Mouse (Mus musculus): ENCODE results near the gene Cdc42bpa. TPM values are rescaled to one million over a fixed set of nuclear protein-coding genes. Genes with fewer than 3 reads are reported as not detected.

Gene Cdc42bpa
- polyA plus RNA-seq, 1 experiment from 2014 or later: 33.6 TPM

DNA sequence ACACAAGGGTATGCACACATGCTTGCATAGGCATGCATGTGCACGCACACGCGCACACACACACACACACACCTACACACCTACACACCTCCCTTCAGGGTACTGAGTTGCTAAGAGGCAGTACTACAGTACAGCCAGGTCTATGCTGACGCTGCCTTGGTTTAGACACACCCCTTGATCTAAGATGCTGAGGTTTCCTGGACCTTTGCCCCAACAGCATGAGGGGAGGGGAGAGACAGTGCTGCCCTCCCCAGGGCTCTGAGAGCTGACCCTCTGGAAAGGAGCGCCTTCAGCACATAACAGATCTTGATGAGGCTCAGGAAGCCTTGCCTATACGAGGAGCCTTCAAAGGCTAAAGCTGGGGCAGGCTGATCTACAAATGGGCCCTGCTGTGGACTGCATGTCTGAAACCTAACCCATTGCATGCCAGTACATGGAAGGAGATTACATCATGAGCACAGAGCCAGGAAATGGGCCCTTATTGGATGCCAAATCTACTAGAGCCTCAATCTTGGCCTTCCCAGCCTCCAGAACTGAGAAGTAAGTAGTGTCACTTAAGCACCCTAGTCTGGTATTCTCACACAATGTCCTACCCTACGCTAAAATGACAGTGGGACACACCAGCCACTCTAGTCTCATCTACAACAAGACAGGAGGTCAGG lies 221.2 kb downstream of the Cdc42bpa start:
- 94% methylated on average over 7 of the region's 7 CpGs for WGBS
- H3K4me2 ChIP-seq (ENCODE audit: low read depth, low read length): no peak overlapping the region
- H3K36me3 ChIP-seq (ENCODE audit: control insufficient read depth, insufficient read depth, low read length): no peaks in the 10 kb centered on the region
- no peak overlapping the region for H3K9ac ChIP-seq (replicated peaks; ENCODE audit: low read depth, low read length)
- H3K4me3 ChIP-seq (ENCODE audit: low read depth, low read length): no peak overlapping the region
- no peak for ATAC-seq (ENCODE audit: low read depth)
- H3K9me3 ChIP-seq (ENCODE audit: control insufficient read depth, low read length): no peaks in the 10 kb centered on the region
- H3K27me3 ChIP-seq (ENCODE audit: control insufficient read depth, insufficient read depth, low read length): no peaks in the 10 kb centered on the region
- no peaks in the 10 kb centered on the region for H3K4me1 ChIP-seq (ENCODE audit: control insufficient read depth, insufficient read depth, low read length)
- H3K27ac ChIP-seq (ENCODE audit: low read depth, low read length): no peak overlapping the region

DNA sequence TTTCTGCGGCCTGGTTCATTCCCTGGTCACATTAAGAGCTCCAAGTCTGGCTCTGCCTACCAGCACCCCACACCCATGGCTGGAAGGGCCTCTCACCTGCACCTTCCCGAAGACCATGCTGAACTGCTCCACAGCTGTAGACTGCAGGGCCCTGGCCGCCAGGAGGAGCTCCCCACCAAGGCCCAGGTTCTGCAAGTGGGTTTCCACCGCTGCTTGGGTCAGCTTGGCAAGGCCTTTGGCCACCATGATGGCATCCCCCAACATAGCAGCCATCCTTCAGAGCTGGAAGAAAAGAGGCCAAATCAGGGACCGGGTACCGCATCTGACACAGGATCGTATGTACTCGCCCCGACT lies 221.7 kb downstream of the Cdc42bpa start:
- Histone ChIP-seq H3K4me1 (ENCODE audit: control insufficient read depth, insufficient read depth, low read length) (no peaks in the 10 kb centered on the region), H3K9me3 (ENCODE audit: control insufficient read depth, low read length) (no peaks in the 10 kb centered on the region), H3K4me2 (ENCODE audit: low read depth, low read length) (no peak overlapping the region), H3K27ac (ENCODE audit: low read depth, low read length) (no peak overlapping the region), H3K9ac (replicated peaks; ENCODE audit: low read depth, low read length) (no peak overlapping the region), H3K27me3 (ENCODE audit: control insufficient read depth, insufficient read depth, low read length) (no peaks in the 10 kb centered on the region), H3K4me3 (ENCODE audit: low read depth, low read length) (no peak overlapping the region), H3K36me3 (ENCODE audit: control insufficient read depth, insufficient read depth, low read length) (no peaks in the 10 kb centered on the region)
- no peak for ATAC-seq (ENCODE audit: low read depth)
- WGBS: 89% methylated on average over 9 of the region's 9 CpGs

DNA sequence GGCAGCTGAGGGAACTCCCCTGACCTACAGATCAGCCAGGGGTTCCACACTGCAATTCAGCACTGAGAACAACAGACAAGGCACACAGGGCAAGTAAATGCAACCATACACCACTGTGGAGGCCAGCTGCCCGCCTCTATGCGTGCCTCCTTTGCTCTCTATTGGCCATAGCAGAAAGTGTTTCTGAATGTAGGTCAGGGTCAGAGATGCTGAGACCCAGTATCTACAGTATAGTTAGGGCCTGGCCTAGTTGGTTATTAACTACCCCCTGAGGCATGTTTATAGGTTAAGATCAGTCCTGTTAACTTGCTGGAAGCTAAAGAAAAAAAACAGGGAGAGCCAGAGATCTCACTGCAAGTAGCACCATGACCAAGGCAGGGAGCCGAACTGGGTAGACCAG lies 222.5 kb downstream of the Cdc42bpa start:
- 73% methylated on average over 3 of the region's 3 CpGs for WGBS
- H3K9ac ChIP-seq (replicated peaks; ENCODE audit: low read depth, low read length): no peak overlapping the region

DNA sequence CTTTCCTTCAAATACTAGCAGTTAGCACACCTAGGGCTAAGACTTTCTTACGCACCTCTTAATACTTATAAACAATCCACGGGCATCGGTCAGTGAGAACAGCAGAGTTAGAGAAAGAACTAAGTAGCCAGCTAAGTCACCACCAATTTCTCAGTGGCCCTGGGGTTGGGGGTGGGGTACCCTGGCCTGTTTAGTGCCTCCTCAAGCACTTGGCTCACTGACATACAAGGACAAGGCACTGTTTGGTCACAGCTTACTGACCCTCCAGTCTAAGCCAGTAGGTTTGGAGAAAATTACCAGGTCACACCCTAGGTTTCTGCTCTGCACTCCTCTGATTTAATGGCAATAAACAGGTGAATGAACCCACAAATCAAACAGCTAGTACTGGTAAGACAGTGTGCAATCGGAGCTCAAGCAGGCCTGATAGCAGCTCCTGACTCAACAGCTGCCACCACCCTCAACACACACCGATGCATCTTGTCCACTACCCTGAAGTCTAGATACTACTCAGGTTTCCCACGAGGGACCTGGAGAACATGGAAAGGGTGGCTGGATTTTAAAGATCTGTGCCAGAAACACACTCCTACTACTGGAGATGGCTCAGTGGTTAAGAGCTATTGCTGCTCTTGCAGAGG lies 223.4 kb downstream of the Cdc42bpa start:
- H3K4me3 ChIP-seq (ENCODE audit: low read depth, low read length): no peak overlapping the region
- WGBS: 89% methylated on average over 6 of the region's 6 CpGs
- no peak for ATAC-seq (ENCODE audit: low read depth)
- H3K27ac ChIP-seq (ENCODE audit: low read depth, low read length): no peak overlapping the region
- H3K36me3 ChIP-seq (ENCODE audit: control insufficient read depth, insufficient read depth, low read length): no peaks in the 10 kb centered on the region
- no peak overlapping the region for H3K4me2 ChIP-seq (ENCODE audit: low read depth, low read length)
- no peak overlapping the region for H3K9ac ChIP-seq (replicated peaks; ENCODE audit: low read depth, low read length)
- H3K27me3 ChIP-seq (ENCODE audit: control insufficient read depth, insufficient read depth, low read length): no peaks in the 10 kb centered on the region
- no peaks in the 10 kb centered on the region for H3K9me3 ChIP-seq (ENCODE audit: control insufficient read depth, low read length)
- no peaks in the 10 kb centered on the region for H3K4me1 ChIP-seq (ENCODE audit: control insufficient read depth, insufficient read depth, low read length)

More for the DNA sequence above, 222.5 kb downstream of the Cdc42bpa start:
- H3K36me3 ChIP-seq (ENCODE audit: control insufficient read depth, insufficient read depth, low read length): no peaks in the 10 kb centered on the region
- H3K27me3 ChIP-seq (ENCODE audit: control insufficient read depth, insufficient read depth, low read length): no peaks in the 10 kb centered on the region
- H3K4me3 ChIP-seq (ENCODE audit: low read depth, low read length): no peak overlapping the region
- no peak for ATAC-seq (ENCODE audit: low read depth)
- no peak overlapping the region for H3K27ac ChIP-seq (ENCODE audit: low read depth, low read length)
- H3K4me2 ChIP-seq (ENCODE audit: low read depth, low read length): no peak overlapping the region
- no peaks in the 10 kb centered on the region for H3K4me1 ChIP-seq (ENCODE audit: control insufficient read depth, insufficient read depth, low read length)
- H3K9me3 ChIP-seq (ENCODE audit: control insufficient read depth, low read length): no peaks in the 10 kb centered on the region

DNA sequence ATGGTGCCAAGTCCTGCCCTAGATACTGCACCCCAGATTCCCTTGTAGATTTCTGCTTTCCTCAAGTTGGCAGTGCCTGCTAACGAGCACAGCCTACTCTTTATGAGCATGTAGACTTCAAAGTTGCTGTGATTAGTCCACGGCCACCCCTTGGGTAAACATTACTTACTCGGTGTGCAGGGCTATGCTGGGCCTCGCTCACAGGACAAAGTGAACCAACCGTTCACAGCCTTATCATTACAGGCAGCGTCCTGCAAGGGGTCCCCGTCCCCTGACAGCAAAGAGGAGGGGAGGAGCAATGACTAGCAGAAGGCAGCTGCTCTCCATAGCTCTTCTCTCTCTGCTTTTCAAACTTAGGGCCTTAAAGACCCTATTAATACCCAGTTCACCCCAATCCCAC lies 224.5 kb downstream of the Cdc42bpa start:
- Histone ChIP-seq H3K9ac (replicated peaks; ENCODE audit: low read depth, low read length) (no peak overlapping the region), H3K4me2 (ENCODE audit: low read depth, low read length) (no peak overlapping the region), H3K9me3 (ENCODE audit: control insufficient read depth, low read length) (no peaks in the 10 kb centered on the region), H3K4me3 (ENCODE audit: low read depth, low read length) (no peak overlapping the region), H3K27me3 (ENCODE audit: control insufficient read depth, insufficient read depth, low read length) (no peaks in the 10 kb centered on the region), H3K36me3 (ENCODE audit: control insufficient read depth, insufficient read depth, low read length) (no peaks in the 10 kb centered on the region), H3K4me1 (ENCODE audit: control insufficient read depth, insufficient read depth, low read length) (no peaks in the 10 kb centered on the region), H3K27ac (ENCODE audit: low read depth, low read length) (no peak overlapping the region)
- WGBS: 59% methylated on average over 7 of the region's 7 CpGs
- ATAC-seq (ENCODE audit: low read depth): no peak

DNA sequence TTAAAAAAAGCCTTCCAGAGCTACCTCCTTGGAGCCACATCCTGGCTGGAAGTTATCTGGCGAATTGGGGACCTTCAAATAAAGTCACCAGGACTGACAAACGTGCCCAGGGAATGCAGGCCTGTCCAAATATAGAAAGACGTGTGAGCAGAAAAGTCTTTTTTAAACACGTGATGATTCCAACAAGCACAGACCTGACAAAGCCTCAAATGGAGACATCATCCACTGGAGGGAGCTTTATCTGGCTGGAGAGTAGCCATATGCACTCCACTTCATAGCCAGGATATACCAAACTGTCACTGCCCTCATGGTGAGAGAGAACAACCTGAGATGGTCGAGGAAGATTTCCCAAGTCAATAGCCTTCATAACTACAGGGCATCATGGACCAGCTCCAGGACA lies 225.6 kb downstream of the Cdc42bpa start:
- no peak for ATAC-seq (ENCODE audit: low read depth)
- Histone ChIP-seq H3K9me3 (ENCODE audit: control insufficient read depth, low read length) (no peaks in the 10 kb centered on the region), H3K27ac (ENCODE audit: low read depth, low read length) (no peak overlapping the region), H3K9ac (replicated peaks; ENCODE audit: low read depth, low read length) (no peak overlapping the region), H3K4me1 (ENCODE audit: control insufficient read depth, insufficient read depth, low read length) (no peaks in the 10 kb centered on the region), H3K27me3 (ENCODE audit: control insufficient read depth, insufficient read depth, low read length) (no peaks in the 10 kb centered on the region), H3K4me3 (ENCODE audit: low read depth, low read length) (no peak overlapping the region), H3K36me3 (ENCODE audit: control insufficient read depth, insufficient read depth, low read length) (no peaks in the 10 kb centered on the region), H3K4me2 (ENCODE audit: low read depth, low read length) (no peak overlapping the region)
- whole genome bisulfite sequencing: 79% methylated on average over 5 of the region's 5 CpGs

DNA sequence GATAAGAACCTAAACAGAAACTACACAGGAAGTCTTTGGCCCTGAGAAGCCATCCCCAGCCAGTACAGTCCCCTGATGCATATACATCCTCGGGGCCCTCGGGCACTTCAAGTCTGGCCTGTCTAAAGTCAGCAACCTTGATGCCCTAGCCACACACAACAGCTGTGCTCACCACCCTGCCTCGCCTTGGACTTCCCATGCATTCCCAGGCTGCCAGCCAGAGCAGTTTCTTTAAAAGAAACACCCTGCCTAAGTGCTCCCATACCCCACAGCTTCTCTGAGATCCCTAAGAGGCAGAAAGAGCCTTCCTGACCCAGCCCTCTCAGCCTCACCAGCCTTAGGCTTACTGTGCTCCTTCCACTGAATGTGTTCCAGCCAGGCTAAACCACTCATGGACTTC lies 226.1 kb downstream of the Cdc42bpa start:
- WGBS: 81% methylated on average over 3 of the region's 3 CpGs
- Histone ChIP-seq H3K4me1 (ENCODE audit: control insufficient read depth, insufficient read depth, low read length) (no peaks in the 10 kb centered on the region), H3K27ac (ENCODE audit: low read depth, low read length) (no peak overlapping the region), H3K9me3 (ENCODE audit: control insufficient read depth, low read length) (no peaks in the 10 kb centered on the region), H3K36me3 (ENCODE audit: control insufficient read depth, insufficient read depth, low read length) (no peaks in the 10 kb centered on the region), H3K9ac (replicated peaks; ENCODE audit: low read depth, low read length) (no peak overlapping the region), H3K4me2 (ENCODE audit: low read depth, low read length) (no peak overlapping the region), H3K4me3 (ENCODE audit: low read depth, low read length) (no peak overlapping the region), H3K27me3 (ENCODE audit: control insufficient read depth, insufficient read depth, low read length) (no peaks in the 10 kb centered on the region)
- ATAC-seq (ENCODE audit: low read depth): no peak

DNA sequence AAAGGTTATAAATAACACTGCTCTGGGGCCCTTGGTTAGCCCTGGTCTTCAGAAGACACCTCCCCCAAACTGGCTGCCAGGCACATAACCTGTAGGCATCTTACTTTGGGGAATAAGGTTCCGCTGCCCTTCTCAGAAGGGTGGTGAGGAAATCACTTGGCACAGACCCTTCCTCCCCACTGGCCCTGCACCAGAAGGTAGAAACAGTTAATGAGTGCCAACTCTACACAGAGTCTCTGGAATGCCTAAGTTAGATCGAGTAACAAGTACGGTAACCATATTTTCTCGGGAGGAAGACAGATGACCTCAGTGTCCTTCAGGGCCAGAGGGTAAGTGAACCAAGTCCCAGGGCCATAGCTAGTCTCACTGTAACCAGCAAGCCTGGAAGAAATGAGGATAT lies 228.7 kb downstream of the Cdc42bpa start:
- Histone ChIP-seq H3K27ac (ENCODE audit: low read depth, low read length) (no peak overlapping the region), H3K4me2 (ENCODE audit: low read depth, low read length) (no peak overlapping the region), H3K27me3 (ENCODE audit: control insufficient read depth, insufficient read depth, low read length) (no peaks in the 10 kb centered on the region), H3K9me3 (ENCODE audit: control insufficient read depth, low read length) (no peaks in the 10 kb centered on the region), H3K4me1 (ENCODE audit: control insufficient read depth, insufficient read depth, low read length) (no peaks in the 10 kb centered on the region), H3K36me3 (ENCODE audit: control insufficient read depth, insufficient read depth, low read length) (no peaks in the 10 kb centered on the region), H3K4me3 (ENCODE audit: low read depth, low read length) (no peak overlapping the region), H3K9ac (replicated peaks; ENCODE audit: low read depth, low read length) (no peak overlapping the region)
- ATAC-seq (ENCODE audit: low read depth): no peak
- 91% methylated on average over 4 of the region's 4 CpGs for WGBS

DNA sequence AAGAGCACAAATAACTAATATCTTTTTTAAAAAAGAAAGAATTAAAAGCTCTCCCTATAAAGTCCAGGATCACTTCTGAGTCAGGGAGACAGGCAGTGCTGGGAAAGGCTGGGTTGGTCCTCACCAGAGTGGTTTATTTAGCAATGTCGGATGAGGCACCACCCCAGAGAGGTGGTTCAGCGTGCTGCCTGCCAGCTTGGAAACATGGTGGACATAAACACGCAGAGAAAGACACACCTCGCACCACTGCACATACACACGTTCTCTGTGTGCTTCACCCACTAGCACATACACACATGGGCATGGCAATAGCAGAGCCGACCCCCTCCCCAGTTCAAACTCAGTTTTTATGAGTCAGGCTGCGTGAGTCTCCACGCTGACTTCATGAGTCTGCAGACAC lies 230.8 kb downstream of the Cdc42bpa start:
- Histone ChIP-seq H3K4me1 (ENCODE audit: control insufficient read depth, insufficient read depth, low read length) (no peaks in the 10 kb centered on the region), H3K4me2 (ENCODE audit: low read depth, low read length) (no peak overlapping the region), H3K9me3 (ENCODE audit: control insufficient read depth, low read length) (no peaks in the 10 kb centered on the region), H3K27ac (ENCODE audit: low read depth, low read length) (no peak overlapping the region), H3K36me3 (ENCODE audit: control insufficient read depth, insufficient read depth, low read length) (no peaks in the 10 kb centered on the region), H3K4me3 (ENCODE audit: low read depth, low read length) (no peak overlapping the region), H3K9ac (replicated peaks; ENCODE audit: low read depth, low read length) (no peak overlapping the region), H3K27me3 (ENCODE audit: control insufficient read depth, insufficient read depth, low read length) (no peaks in the 10 kb centered on the region)
- ATAC-seq (ENCODE audit: low read depth): no peak
- WGBS: 84% methylated on average over 8 of the region's 8 CpGs

Measured in neural tube, embryonic 14.5 days (tissue).